Mouse (Mus musculus): Measurements from ENCODE around the gene Gm16506. TPM values are rescaled to one million over a fixed set of nuclear protein-coding genes. Genes with fewer than 3 reads are reported as not detected.
"Not testable (repeated sequence)": the region's sequence is repeated elsewhere in the genome, so short reads cannot be mapped to it uniquely, and the experiment has no call there.

Gene Gm16506
- polyA plus RNA-seq (2012; ENCODE audit: insufficient read depth, low replicate concordance), result not detected in 2 replicates

GRCm38 (mm10) chr14:43727385-43727784, at the start of gene Gm16506:
TSS of gene Gm16506 (minus strand) at chr14:43727485.
- H3K27me3 ChIP-seq (replicated peaks); H3K9me3 ChIP-seq; H3K4me3 ChIP-seq (replicated peaks); H3K36me3 ChIP-seq (replicated peaks; ENCODE audit: low read length); H3K4me1 ChIP-seq: not testable (repeated sequence)

DNA sequence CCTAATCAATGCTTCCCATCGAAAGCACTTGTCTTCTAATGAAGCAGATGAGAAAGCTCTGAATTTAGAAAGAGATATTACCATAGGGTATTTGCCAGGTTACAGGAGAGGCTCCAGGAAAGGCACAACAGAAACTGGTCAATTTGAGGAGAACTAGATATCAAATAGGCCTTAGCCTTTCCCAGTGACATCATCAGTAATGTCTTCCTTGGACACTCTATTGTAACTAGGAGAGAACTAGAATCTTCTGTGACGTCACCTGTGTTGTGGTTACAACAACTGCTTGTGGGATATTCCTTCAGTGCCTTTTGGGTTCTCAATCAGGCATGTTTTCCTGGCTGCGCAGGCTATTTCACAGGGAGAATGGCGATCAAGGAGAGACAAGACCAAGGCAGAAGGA, 20.3 kb upstream of the Gm16506 start, which contains the start of gene Gm6526:
TSS of gene Gm6526 (plus strand) at position 301 of the 400 bp plus-strand sequence.
- not testable (repeated sequence) for H3K36me3 ChIP-seq (replicated peaks; ENCODE audit: low read length); H3K4me1 ChIP-seq; H3K9me3 ChIP-seq; H3K4me3 ChIP-seq (replicated peaks); H3K27me3 ChIP-seq (replicated peaks)

GRCm38 (mm10) chr14:43697621-43698020, 29.7 kb downstream of the Gm16506 start, which contains the start of gene Gm7324:
TSS of gene Gm7324 (plus strand) at chr14:43697828.
- not testable (repeated sequence) for H3K4me1 ChIP-seq; H3K9me3 ChIP-seq; H3K36me3 ChIP-seq (replicated peaks; ENCODE audit: low read length); H3K4me3 ChIP-seq (replicated peaks); H3K27me3 ChIP-seq (replicated peaks)

DNA sequence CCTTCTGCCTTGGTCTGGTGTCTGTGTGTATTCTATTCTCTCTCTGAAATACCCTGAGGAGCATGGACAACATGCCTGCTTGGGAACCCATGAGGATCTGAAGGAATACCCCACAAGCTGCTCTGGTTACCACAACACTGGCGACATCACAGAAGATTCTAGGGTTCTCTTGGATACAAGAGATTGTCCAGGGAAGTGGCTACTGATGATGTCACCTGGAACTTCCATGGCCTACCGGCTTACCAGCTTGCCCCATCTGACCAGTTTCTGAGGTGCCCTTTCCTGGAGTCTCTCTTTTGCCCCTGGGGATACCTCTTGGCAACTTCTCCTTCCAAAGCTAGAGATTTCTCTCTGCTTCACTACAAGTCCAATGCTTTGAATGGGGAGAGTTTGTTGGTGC, 50.2 kb downstream of the Gm16506 start, which contains the start of gene Gm8165:
TSS of gene Gm8165 (minus strand) at position 101 of the 400 bp plus-strand sequence.
- H3K4me1 ChIP-seq; H3K27me3 ChIP-seq (replicated peaks); H3K4me3 ChIP-seq (replicated peaks); H3K9me3 ChIP-seq; H3K36me3 ChIP-seq (replicated peaks; ENCODE audit: low read length): not testable (repeated sequence)

Other genes with a start within 250 kb of the Gm16506 start
- gene Gm5799, start 183.9 kb downstream of the Gm16506 start, polyA plus RNA-seq (2012; ENCODE audit: insufficient read depth, low replicate concordance), result not detected in 2 replicates
- not detected in 2 replicates for gene Gm17654, start 148.3 kb downstream of the Gm16506 start, polyA plus RNA-seq (2012; ENCODE audit: insufficient read depth, low replicate concordance)
- not detected in 2 replicates for gene Gm10375, start 119.5 kb downstream of the Gm16506 start, polyA plus RNA-seq (2012; ENCODE audit: insufficient read depth, low replicate concordance)
- gene Gm8165, start 50.3 kb downstream of the Gm16506 start, polyA plus RNA-seq (2012; ENCODE audit: insufficient read depth, low replicate concordance), result not detected in 2 replicates
- gene Gm7324, start 29.7 kb downstream of the Gm16506 start, polyA plus RNA-seq (2012; ENCODE audit: insufficient read depth, low replicate concordance), result 0.16 TPM in 1 of 2 replicates, not detected in the other
- gene Gm6526, start 20.4 kb upstream of the Gm16506 start, polyA plus RNA-seq (2012; ENCODE audit: insufficient read depth, low replicate concordance), result not detected in 2 replicates
- gene Gm8180, start 57.3 kb upstream of the Gm16506 start, polyA plus RNA-seq (2012; ENCODE audit: insufficient read depth, low replicate concordance), result not detected in 2 replicates
- not detected in 2 replicates for gene Ear1, start 148.0 kb upstream of the Gm16506 start, polyA plus RNA-seq (2012; ENCODE audit: insufficient read depth, low replicate concordance)
- gene Ear10, start 196.1 kb upstream of the Gm16506 start, polyA plus RNA-seq (2012; ENCODE audit: insufficient read depth, low replicate concordance), result not detected in 2 replicates
- gene Gm8113, start 197.9 kb upstream of the Gm16506 start, polyA plus RNA-seq (2012; ENCODE audit: insufficient read depth, low replicate concordance), result not detected in 2 replicates
- gene Ang5, start 229.6 kb upstream of the Gm16506 start, polyA plus RNA-seq (2012; ENCODE audit: insufficient read depth, low replicate concordance), result not detected in 2 replicates

Measured in megakaryocyte, embryonic 14.5 days (primary cell).